Mouse (Mus musculus) gastrocnemius, postnatal 10 days (tissue): ENCODE results near the gene Agbl2. TPM values are rescaled to one million over a fixed set of nuclear protein-coding genes. Genes with fewer than 3 reads are reported as not detected.

ENCODE experiments used
- DNase-seq: peaks from one replicate; pipeline ENCODE4 v3.0.0; 2021; ENCODE audit warnings: mixed read lengths
- long read RNA-seq, 2 experiments: library from polyadenylated mRNA; stranded (forward); transcript quantifications; one replicate each; pipeline ENCODE4 v2.0.0; 2021
- total RNA-seq, 2 experiments: library from RNA; stranded (reverse); gene quantifications; 2 replicates each; pipeline ENCODE4 v1.2.3; 2021

Agbl2 gene
- under 1 TPM; 0.43 to 0.85 TPM for total RNA-seq
- long read RNA-seq, experiment 1, partial matches to known transcripts = 1 of 1 reads
- long read RNA-seq, experiment 1, other reads (novel, unspliced or antisense) = 0 of 1 reads
- long read RNA-seq, experiment 2, partial matches to known transcripts = 0 of 1 reads
- long read RNA-seq, experiment 2, other reads (novel, unspliced or antisense) = 1 of 1 reads

DNA sequence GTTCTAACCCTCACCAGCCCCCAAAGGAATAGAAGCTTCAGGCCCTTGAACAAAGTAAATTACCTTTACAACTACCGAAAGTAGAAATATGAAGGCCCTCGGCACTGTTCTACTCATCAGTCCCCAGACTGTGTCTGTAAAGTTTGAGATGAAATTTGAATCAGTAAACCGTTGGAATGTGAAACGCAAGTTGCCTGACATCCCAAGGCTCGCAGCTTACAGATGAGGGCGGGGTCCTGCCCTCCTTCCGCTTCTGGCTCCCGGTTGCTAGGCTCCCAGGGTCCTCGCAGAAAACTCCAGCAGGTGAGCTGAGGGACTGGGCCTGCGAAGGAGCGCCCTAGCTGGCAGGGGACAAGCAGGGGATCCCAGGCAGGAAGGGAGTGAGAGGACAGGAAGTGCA is at the start of gene Agbl2:
Gene Agbl2, plus strand, starts transcription at position 270 of the 400 bp plus-strand sequence.
- peak; percentile 29 for DNase-seq

DNA sequence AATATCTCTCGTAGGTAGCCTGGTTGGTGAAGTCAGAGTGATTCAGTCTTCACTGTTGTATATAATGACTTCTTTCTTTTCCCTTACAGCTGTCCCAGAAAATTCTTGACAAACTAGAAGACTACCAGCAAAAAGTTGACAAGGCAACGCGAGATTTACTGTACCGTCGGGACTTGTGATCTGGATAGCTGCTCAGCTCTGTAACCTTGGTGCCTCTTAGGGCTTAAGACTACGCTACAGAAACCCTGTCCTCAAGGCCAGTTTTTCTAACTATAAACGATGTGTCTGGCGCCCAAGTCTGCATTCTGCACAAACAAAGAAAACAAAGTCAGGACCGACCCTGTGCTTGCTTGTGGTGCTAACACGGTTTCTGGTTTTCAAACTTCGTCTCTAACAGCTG is 47.2 kb upstream of the Agbl2 start:
- no peak for DNase-seq

DNA sequence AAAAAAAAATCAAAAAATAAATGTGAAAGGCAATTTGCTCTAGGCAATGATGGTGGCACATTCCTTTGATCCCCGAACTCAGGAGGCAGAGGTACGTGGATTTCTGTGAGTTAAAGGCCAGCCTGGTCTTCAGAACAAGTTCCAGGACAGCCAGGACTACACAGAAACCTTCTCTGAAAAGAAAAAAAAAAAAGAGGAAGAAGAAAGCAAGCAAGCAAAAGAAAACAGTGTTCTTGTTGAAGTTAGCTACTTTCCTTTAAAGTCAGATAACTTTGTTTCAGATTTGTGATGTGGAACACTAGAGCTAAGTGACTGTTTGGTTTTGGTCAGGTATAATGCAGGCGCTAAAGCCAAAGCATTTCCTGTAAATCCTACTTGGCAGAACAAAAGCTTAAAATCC is 43.7 kb upstream of the Agbl2 start:
- DNase-seq = no peak

DNA sequence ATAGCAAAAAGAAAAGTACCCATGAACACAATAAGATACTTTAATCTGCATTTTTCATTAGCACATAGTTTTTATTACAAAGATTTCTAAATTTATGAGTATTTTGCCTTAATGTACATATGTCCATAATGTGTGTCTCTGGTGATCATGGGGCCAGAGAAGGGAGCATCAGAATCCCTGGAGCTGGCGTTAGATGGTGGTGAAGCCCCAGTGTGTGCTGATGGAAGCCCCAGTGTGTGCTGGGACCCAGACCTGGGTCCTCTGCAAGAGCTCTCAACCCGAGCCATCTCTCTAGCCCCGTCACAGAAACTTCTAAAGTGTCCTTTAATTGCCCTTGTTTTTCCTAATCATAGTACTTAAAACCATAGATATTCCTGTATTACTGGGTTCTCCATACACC is 43.2 kb upstream of the Agbl2 start:
- DNase-seq = no peak

DNA sequence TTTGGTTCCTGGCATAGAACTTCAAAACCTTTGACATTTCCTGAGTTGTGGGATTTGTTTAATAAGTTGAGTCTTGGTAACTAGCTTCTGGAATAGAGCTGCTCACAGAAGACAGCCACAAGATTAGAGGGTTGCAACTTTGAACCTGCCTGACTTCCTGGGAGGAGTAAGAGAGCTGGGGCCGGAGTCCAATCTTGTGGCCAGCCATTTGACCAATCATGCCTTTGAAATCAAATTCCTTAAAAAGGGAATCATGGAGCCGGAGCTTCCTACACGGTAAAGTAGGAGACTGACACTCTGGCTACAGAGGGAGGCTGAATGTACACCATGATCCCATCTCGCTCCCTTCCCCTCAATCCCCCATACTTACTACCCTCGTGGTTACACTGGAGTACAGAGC is 42.6 kb upstream of the Agbl2 start:
- DNase-seq = no peak

DNA sequence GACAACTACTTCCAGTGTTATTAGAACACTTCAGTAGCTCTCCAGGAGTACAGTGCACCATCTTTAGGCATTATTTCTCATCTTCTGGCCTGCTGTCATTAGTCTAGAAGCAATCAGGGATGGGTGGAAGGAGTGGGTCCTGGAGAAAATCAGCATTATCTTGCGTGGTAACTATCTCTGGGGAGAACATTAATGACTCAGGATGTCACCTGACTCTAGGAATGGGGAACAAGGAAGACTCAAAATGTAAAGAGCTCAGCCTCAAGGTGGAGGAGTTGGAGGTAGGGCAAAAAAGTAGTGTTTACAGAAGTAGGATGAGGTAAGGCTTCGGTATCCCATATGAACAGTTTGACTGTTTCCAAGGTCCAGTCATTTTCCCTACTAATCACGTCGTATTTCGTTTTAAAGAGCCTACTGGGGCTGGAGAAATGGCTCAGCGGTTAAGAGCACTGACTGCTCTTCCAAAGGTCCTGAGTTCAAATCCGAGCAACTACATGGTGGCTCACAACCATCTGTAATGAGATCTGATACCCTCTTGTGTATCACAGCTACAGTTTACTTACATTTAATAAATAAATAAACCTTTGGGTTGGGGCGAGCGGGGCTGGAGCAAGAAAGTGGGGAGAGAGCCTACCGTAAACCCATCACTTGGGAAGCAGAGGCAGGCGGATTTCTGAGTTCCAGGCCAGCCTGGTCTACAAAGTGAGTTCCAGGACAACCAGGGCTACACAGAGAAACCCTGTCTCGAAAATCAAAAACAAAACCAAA is 38.1 kb upstream of the Agbl2 start:
- no peak for DNase-seq

DNA sequence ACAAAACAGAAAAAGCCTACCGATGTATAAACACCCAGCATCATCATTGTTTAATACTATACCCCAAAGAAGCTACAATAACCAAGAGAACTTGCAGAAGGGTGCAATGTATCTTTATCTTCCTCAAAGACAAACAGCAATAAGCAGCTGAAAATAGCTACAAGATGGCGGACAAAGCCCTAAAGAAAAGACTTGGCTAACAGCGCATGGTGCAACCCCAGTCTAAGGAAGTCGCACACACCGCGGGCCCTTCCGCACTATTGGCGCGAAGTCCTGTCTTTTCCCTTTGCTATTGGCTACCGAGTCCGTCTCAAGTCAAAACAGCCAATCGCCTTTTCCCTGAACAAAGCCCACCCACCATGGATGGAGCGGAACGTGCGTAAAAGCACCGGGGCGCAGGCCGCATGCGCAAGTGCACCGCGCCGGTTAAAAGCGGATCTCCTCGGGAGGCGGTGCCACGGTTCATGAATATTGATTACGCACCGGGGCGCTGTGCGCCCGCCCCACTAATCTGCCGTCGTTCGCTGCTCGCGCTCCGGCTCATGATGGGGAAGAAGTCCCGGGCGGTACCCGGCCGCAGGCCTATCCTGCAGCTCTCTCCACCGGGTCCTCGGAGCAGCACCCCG is 37.4 kb upstream of the Agbl2 start, which contains the start of gene Fnbp4:
Gene Fnbp4, plus strand, starts transcription at position 318 of the 626 bp plus-strand sequence.
- peak; percentile 95 for DNase-seq

DNA sequence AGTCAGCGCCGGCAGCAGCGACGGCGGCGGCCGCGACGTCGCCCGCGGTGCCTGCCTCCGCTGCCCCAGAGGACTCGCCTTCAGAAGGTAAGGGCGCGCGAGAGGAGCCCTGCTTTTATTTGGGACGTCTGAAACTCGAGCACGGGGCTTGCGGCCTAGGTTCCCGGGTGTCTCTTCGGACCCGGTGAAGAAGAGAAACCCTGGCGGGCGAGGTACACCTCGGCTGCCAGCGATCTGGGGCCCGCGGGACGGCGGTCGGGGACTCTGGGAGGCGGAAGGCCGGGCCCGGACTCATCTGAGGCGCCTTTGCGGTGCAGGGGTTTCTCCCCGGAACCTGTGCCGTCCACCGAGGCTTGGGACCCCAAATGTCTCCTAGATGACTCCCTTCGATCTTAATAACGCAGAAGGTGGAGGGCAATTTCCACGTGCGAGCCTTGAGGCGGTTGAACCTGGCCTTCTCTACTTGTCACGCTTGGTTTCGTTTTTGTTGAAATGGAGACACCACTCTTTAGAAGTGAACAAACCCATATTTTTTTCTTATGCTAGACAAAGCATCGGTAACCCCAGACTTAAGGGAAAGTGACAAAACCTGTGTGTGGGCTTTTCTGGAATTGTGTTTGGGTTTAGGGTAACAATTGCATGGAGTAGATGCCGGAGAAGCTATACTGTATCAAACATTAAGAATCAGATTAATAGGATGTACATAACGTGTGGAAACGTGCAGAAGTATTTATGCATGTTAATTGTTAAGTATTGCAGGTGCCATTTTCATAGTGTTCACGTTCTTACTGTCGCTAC is 36.6 kb upstream of the Agbl2 start:
- DNase-seq = peak; percentile 56

DNA sequence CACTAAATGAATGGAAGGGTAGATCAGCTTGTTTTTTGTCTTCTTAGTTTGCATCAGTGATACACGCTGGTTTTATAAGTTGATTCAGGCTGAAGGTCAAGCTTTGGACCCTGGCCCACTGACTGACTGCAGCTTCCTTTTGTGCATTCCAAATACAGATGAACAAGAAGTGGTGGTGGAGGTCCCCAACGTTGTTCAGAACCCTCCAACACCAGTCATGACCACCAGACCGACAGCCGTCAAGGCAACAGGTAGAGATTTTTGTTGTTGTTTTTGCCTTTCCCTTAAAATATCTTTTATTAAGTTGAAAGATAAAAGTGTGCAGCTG is 36.0 kb upstream of the Agbl2 start:
- DNase-seq = peak; percentile 13

DNA sequence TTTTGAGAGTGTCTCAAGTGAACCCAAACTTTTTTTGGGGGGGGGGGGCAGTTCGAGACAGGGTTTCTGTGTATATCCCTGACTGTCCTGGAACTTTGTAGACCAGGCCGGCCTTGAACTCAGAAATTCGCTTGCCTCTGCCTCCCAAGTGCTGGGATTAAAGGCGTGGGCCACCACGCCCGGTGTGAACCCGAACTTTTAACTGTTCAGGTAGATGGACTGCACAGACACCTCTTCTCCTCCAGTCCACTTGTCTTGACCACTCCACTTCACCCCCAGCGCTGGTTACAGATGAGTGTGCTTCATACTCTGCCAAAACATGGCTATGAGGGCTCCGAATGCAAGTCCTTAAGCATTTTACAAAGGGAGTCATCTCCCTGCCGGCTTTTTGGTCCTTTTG is 35.4 kb upstream of the Agbl2 start:
- no peak for DNase-seq

DNA sequence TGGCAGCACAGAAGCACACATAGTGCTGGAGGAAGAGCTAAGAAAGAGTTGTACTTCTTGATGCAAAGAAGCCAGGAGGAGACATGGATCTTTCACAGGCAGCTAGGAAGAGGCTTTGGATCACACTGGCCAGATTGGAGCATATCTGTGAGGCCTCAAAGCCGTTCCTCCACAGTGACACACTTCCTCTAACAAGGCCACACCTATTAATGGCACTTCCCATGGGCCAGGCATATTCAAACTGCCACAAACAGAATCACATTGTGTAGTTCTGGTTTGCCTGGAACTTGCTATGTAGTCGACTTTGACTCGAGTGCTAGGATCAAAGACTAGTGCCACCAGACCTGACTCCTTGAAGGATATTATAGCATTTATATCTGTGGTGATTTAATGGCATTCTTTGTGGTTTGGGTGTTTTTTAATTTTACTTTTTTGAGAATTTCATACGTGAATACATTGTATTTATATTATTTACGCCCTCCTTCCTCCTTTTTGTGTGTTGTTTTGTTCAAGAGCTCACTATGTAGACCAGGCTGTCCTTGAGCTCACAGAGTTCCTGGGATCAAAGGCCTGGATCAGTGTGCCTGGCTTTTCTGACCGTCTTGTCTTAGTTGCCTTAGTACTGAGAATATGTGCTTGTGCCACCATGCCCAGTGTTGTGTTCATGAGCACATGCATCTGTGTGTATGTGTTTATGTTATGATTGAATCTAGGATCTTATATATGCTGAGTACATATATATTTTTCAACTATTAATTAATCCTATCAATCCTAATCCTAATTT is 32.7 kb upstream of the Agbl2 start:
- no peak for DNase-seq

DNA sequence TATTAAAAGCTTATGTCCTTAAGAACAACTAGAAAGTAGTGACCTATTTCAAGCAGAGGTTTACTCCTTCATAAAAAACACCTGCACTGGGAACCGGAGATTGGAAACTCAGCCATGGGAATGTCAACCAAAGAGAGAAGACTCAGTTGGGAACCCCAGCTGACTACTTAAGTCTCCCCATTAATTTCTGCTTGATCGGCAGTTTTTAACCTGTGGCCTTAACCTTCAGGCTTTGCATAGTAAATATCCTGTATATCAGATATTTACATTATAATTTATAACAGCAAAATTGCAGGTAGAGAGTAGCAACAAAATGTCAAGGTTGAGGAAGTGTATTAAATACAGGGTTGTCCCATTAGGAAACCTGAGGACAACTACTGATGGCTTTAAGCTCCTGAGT is 29.0 kb upstream of the Agbl2 start:
- DNase-seq = no peak

DNA sequence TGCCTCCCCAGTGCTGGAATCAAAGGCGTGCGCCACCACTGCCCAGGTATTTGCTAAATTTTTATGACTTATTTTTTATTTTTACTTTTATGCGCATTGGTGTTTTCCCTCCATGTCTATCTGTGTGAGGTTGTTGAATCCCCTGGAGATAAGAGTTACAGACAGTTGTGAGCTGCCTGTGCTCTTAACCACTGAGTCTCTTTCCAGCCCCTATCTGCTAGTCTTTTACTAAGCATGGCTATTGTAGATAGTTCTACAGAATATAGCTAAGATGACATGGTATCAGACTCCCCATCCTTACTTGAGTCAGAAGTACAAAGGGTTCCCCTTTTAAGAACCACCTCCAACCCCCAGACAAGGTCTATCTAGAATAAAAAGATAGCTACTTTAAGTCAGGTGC is 28.3 kb upstream of the Agbl2 start:
- DNase-seq = no peak

DNA sequence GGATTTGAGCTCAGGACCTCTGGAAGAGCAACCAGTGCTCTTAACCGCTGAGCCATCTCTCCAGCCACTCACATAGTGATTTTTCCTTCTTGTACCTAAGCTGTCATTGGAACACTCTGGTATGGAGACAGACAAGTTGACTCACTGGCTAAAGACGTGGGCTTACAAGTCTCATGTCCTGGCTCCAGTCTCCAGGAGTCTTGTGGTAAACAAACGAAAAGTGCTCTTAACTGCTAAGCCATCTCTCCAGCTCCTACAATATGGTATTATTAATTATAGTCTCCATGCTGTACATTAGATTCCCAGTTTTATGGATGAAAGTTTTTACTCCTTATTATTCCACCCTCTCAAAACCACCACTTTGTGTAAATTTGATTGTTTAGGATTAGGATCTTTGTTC is 17.4 kb upstream of the Agbl2 start:
- no peak for DNase-seq

DNA sequence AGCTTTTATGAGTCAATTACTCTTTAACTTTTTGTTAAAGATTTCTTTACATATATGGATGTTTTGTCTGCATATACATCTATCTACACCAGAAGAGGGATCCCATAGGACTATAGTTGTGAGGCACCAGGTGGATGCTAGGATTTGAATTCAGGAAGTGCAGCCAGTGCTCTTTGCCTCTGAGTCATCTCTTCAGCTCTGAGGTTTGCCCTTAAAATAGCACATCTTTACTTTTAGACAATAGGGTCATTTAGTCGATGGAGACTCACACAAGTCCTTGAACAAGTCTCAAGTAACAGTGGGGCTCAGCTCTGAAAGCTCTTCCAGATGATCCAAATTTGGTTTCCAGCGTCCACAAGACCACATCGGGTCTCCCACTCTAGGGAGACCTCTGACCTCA is 1.2 kb upstream of the Agbl2 start:
- no peak for DNase-seq

DNA sequence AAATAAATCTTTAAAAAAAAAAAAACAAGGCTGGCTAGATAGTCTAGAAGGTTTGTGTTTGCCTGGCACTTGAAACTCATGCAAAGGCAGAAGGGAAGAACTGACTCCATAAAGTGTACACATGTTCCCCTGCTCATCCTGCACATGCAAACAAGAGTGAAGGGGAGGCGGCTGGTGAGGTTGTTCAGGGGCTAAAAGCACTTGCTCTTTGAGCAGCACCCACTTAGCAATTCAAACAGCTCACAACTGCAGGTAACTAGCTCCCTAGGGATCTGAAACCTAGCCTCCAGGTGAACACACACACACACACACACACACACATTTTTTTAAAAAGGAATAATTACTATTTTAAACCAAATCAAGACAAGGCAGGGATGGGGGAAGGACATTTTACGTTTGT is 589 bp upstream of the Agbl2 start:
- DNase-seq = no peak

DNA sequence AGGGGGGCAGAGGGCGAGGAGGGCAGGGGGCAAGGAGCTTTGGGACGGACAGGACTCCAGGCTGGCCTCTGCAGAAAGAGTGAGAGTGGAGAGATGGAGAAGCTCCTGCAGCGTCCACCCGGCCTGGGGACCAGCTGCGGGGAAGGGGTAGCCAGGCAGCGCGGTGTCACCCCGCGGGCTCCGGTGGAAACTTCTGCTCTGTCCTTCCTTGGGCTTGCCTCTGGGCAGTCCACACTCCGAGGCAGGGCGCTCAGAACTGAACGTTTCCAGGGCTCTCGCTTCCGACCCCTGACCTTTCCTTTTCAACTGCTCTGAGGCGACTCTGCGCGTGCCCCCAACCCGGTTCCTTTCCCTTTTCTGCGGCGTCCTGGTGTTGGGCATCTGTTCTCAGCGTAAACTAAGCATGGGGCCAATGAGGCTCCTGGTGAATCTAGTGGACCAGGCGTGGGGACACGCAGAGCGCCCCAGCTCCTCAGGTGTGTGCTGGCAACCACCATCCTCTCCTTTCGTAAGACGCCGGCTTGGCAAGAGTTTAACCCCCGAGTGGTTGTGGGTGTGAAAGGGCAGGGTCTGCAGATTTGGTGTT is 467 bp downstream of the Agbl2 start:
- peak; percentile 35 for DNase-seq

DNA sequence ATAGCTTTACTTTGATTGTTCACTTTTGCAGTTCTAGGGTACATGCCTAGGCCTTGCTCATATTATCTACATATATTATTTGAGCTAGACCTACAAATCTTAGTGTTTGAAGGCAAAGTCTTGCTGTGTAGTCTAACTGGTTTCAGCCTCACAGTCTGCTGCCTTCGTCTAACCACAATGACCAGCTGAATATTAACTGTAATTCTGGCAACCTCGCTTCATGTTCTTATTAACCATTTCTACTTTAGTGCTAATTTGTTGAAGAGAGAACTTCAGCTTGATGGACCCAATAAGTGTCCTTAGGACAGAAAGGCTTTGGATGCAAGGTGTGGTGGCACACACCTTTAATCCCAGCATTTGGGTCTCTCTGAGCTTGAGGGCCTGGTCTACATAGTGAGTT is 5.6 kb downstream of the Agbl2 start:
- DNase-seq = no peak

DNA sequence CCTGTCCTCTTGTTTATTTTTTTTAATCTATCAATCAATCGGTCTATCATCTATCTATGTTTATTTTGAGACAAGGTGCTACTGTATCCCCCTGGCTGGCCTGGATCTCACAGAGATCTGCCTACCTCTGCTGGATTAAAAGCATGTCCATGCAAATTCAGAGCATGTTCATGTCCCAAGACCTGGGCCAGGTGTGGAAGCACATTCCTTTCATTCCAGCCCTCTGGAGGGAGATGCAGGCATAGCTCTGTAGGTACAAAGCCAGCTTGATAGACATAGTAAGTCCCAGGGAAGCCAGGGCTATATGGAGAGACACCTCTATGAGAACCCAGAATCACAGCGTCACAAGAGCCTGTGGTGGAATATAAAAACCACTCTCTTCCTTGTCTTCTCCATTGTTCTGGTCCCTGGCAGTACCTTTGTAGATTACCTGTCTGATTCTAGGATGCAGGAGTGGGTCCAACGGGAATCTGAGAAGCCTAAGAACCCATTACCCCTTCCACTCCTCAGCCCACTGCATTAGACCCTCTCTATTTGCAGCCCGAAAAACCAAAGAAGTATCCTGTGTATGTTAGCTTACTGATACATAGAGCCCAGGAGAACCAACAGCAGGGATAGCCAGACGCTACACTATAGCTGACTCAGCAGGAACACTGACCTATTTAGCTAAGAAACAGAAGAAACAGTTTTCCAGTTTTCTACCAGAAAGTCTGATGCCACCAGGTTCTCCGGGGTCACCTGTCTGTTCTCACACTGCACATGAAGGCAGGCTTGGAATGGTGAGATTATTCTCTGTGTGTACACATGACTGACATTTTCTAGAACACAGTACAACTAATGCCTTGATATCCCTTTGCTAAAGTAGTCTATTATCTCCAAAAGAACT is 26.0 kb downstream of the Agbl2 start:
- DNase-seq = no peak

DNA sequence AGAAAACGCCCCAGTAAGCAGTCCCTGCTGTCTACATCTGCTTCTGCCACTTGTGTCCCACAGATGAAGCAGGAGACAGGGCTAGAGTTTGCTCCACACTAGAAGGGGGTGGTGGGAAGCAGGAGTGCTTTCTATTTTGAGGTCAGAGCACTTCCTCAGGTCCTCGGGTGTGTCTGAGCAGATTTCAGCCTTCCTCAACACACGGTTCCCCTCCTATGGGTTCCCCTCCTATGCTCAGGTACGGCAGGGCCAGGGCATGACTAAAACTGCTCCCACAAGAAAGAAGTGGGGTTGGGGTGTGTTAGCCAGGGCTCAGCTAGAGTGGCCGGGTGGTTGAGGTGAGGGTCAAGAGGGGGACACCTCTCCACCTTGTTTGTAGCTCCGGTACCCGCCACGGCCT is 28.2 kb downstream of the Agbl2 start:
- no peak for DNase-seq

DNA sequence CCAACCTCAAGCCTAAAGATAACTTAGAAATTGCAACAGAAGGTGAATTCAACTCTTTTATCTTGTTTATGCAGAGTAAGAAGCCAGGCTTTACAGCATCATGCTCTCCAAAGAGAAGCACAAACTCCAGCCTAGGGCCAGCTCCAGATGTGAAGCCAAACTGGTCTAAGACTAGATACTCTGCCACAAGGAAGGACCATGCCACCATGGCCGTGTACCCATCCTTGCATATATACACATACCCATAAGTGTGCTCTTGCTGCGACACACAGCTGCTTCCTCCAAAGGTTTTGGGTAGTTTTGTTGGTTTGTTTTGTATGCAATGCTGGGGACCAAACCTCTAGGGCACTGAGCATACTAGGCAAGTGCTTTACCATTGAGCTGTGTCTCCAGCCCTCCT is 32.7 kb downstream of the Agbl2 start:
- DNase-seq = no peak
